Comparison of ENCODE assay signal across 28 mouse cellular contexts in genomic region chr12:92645006-92645624, GRCm38 (mm10).
DNase-seq lines count a peak whose midpoint lies in the region; ATAC-seq and TF ChIP-seq lines count a peak whose summit lies in the region.
"Had no signal": no experiment of that assay in that cellular context is flagged by ENCODE, and none has a peak within 500 bp of the region (broad histone marks: within the 10 kb centered on the region; RNA-seq: fewer than 3 reads in every experiment).

No protein-coding gene starts in this region.

- H3K4me2 ChIP-seq in forebrain, postnatal 0 days (ENCODE audit: low read depth): no peak overlapping the region
- H3K4me2 ChIP-seq: embryonic facial prominence, embryonic 13.5 days; heart, embryonic 15.5 days; hindbrain, embryonic 12.5 days; limb, embryonic 13.5 days; liver, embryonic 11.5 days; midbrain, embryonic 13.5 days; neural tube, embryonic 15.5 days had no signal

- no peak for TF ChIP-seq CTCF in brain, embryonic 14.5 days (IDR thresholded peaks at IDR 0.05; ENCODE audit: borderline replicate concordance, extremely low read depth, insufficient read depth, insufficient read length)
- no peak for TF ChIP-seq CTCF in forebrain, postnatal 0 days (IDR thresholded peaks at IDR 0.05; ENCODE audit: low read depth)

- peak; percentile 43; the same call in 1 of the 2 replicates for ATAC-seq in forebrain, postnatal 0 days
- ATAC-seq: inflammation-experienced regulatory T-cells, adult 6 months; midbrain, embryonic 13.5 days had no signal

- no peak overlapping the region for H3K4me3 ChIP-seq in forebrain, postnatal 0 days (ENCODE audit: low read depth, low read length)
- H3K4me3 ChIP-seq: embryonic facial prominence, embryonic 13.5 days; heart, embryonic 10.5 days; heart, embryonic 15.5 days; hindbrain, embryonic 12.5 days; limb, embryonic 13.5 days; megakaryocyte, embryonic 14.5 days; midbrain, embryonic 13.5 days; neural tube, embryonic 15.5 days had no signal

- no peaks in the 10 kb centered on the region for H3K36me3 ChIP-seq in forebrain, postnatal 0 days (ENCODE audit: insufficient read depth)
- H3K36me3 ChIP-seq: embryonic facial prominence, embryonic 13.5 days; heart, embryonic 10.5 days; heart, embryonic 15.5 days; hindbrain, embryonic 12.5 days; limb, embryonic 13.5 days; midbrain, embryonic 13.5 days; neural tube, embryonic 15.5 days had no signal

- H3K9ac ChIP-seq in forebrain, postnatal 0 days: no peak overlapping the region
- H3K9ac ChIP-seq: embryonic facial prominence, embryonic 13.5 days; heart, embryonic 15.5 days; hindbrain, embryonic 12.5 days; limb, embryonic 13.5 days; midbrain, embryonic 13.5 days; neural tube, embryonic 15.5 days had no signal

- no peaks in the 10 kb centered on the region for H3K9me3 ChIP-seq in forebrain, postnatal 0 days (ENCODE audit: low read length)
- H3K9me3 ChIP-seq: embryonic facial prominence, embryonic 13.5 days; heart, embryonic 10.5 days; heart, embryonic 15.5 days; hindbrain, embryonic 12.5 days; limb, embryonic 13.5 days; megakaryocyte, embryonic 14.5 days; midbrain, embryonic 13.5 days; neural tube, embryonic 15.5 days had no signal

- no peaks in the 10 kb centered on the region for H3K4me1 ChIP-seq in forebrain, postnatal 0 days (ENCODE audit: insufficient read depth)
- H3K4me1 ChIP-seq: embryonic facial prominence, embryonic 13.5 days; heart, embryonic 10.5 days; heart, embryonic 15.5 days; hindbrain, embryonic 12.5 days; limb, embryonic 13.5 days; megakaryocyte, embryonic 14.5 days; midbrain, embryonic 13.5 days; neural tube, embryonic 15.5 days had no signal

- WGBS in forebrain, postnatal 0 days: 28% methylated on average over 4 of the region's 4 CpGs

- H3K27me3 ChIP-seq in forebrain, postnatal 0 days (ENCODE audit: insufficient read depth, low read length): no peaks in the 10 kb centered on the region
- H3K27me3 ChIP-seq: embryonic facial prominence, embryonic 13.5 days; heart, embryonic 15.5 days; hindbrain, embryonic 12.5 days; limb, embryonic 13.5 days; megakaryocyte, embryonic 14.5 days; midbrain, embryonic 13.5 days; neural tube, embryonic 15.5 days had no signal

- peak; percentile 2 to 46 for DNase-seq in cerebellum, postnatal 14 days
- no peak for DNase-seq in cerebellum, postnatal 4 days (ENCODE audit: low spot score in 2 of 2)
- DNase-seq in layer of hippocampus, adult 9-10 months (ENCODE audit: low spot score): peak; percentile 2
- no peak for DNase-seq in layer of hippocampus, postnatal 10 days (ENCODE audit: low spot score in 2 of 2)
- peak; percentile 88 for DNase-seq in brain, embryonic 14.5 days (ENCODE audit: low read depth)
- peak; percentile 52 for DNase-seq in forebrain, postnatal 0 days
- DNase-seq in ovary, postnatal 10 days (ENCODE audit: low spot score): no peak
- DNase-seq in thymus, postnatal 36 days: no peak
- DNase-seq: adrenal gland, postnatal 25 days; cerebellum, adult 11-12 months; gastrocnemius, postnatal 25 days; heart, adult 11 months; kidney, adult 11 months; kidney, postnatal 25 days; lung, postnatal 4 days; right cerebral cortex, postnatal 4 days; thymus, adult 2 months; thymus, postnatal 4 days had no signal

- H3K27ac ChIP-seq in forebrain, postnatal 0 days (ENCODE audit: low read depth, low read length): no peak overlapping the region
- H3K27ac ChIP-seq: embryonic facial prominence, embryonic 13.5 days; heart, embryonic 10.5 days; heart, embryonic 15.5 days; hindbrain, embryonic 12.5 days; limb, embryonic 13.5 days; midbrain, embryonic 13.5 days; neural tube, embryonic 15.5 days had no signal

- no peak for TF ChIP-seq POLR2A in brain, embryonic 14.5 days (IDR thresholded peaks at IDR 0.05; ENCODE audit: borderline replicate concordance, extremely low read depth, insufficient read depth, insufficient read length, poor library complexity, severe bottlenecking)

Comparison
In these comparisons a context has a peak if more than half of its experiments do, and no peak if none do; other contexts are left out.
1. DNase-seq: peak in cerebellum, postnatal 14 days (2 of 2), layer of hippocampus, adult 9-10 months (single experiment), brain, embryonic 14.5 days (single experiment) and forebrain, postnatal 0 days (single experiment); none in cerebellum, postnatal 4 days (0 of 2), layer of hippocampus, postnatal 10 days (0 of 2), ovary, postnatal 10 days (single experiment) and thymus, postnatal 36 days (0 of 2).